Mouse (Mus musculus): ENCODE results near the gene Hist1h2bp. TPM values are rescaled to one million over a fixed set of nuclear protein-coding genes. Genes with fewer than 3 reads are reported as not detected.
"Not testable (repeated sequence)": the region's sequence is repeated elsewhere in the genome, so short reads cannot be mapped to it uniquely, and the experiment has no call there.

Gene Hist1h2bp
- total RNA-seq (2021), result 10 to 100 TPM; 32.1 to 32.8 TPM
- long read RNA-seq, experiment 1, partial matches to known transcripts, result 0 of 1 reads
- long read RNA-seq, experiment 1, other reads (novel, unspliced or antisense), result 0 of 1 reads
- long read RNA-seq, experiment 2, result 0 reads

DNA sequence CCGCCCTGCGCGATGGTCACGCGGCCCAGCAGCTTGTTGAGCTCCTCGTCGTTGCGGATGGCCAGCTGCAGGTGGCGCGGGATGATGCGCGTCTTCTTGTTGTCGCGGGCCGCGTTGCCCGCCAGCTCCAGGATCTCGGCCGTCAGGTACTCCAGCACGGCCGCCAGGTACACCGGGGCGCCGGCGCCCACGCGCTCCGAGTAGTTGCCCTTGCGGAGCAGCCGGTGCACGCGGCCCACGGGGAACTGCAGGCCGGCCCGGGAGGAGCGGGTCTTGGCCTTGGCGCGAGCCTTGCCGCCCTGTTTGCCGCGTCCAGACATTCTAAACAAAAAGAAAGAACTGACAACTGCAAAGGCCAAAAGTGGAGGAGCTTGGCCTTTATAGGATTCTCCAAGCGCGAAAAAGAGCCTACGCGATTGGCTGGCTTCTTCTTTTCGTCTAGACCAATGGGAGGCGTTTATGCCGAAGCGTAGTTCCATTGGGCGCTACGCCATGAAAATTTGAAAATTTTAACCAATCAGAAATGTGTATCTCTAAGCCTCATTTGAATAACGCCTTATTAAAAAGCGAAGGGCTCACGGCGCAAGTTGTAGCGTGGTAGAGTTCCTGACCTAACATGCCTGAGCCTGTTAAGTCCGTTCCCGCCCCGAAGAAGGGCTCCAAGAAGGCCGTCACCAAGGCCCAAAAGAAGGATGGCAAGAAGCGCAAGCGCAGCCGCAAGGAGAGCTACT is at the start of gene Hist1h2bp, which contains the start of gene Hist1h2an:
Hist1h2bp (plus strand) TSS at position 563 of the 731 bp plus-strand sequence.
Hist1h2an (minus strand) TSS at position 320 of the 731 bp plus-strand sequence.
- intact Hi-C loops (cut with DNase I; ENCODE audit: low total_unique reads), result not testable (repeated sequence)
- peak; percentile 75 for DNase-seq

- intact Hi-C loops (cut with DNase I; ENCODE audit: low total_unique reads), result no loop called here
- DNase-seq, result no peak
Measured at GRCm38 (mm10) chr13:21745006-21745405, 42.3 kb upstream of the Hist1h2bp start.

- intact Hi-C loops (cut with DNase I; ENCODE audit: low total_unique reads), result no loop called here
- DNase-seq, result no peak
Measured at GRCm38 (mm10) chr13:21749387-21750158, 37.7 kb upstream of the Hist1h2bp start.

DNA sequence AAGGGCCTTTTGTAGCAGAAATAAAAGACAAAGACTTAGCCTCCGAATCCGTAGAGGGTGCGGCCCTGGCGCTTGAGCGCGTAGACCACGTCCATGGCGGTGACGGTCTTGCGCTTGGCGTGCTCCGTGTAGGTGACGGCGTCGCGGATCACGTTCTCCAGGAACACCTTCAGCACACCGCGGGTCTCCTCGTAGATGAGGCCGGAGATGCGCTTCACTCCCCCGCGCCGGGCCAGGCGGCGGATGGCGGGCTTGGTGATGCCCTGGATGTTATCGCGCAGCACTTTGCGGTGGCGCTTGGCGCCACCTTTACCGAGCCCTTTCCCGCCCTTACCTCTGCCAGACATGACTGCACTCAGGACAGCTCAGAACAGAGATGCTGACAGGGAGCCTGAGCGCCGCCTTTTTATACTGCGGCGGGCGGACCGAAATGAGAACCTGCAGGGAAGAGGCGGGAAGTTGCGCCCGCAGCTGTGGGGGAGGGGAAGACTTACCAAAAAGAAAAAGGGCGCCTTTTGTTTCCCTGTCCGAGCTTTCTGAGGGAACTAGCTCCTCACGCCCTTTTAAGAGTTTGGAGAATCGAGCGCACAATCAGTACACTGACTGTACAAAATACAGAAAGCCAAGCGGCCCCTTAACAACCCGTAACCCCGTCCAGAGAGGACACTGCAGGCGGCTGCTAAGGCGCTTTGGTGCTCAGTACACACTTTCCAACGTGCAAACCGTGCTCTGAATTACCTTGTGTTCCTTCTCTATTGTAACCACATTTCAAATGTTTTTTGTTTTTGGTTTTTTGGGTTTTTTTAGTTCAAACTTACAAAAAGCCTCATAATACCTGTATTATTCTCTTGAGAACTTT is 36.9 kb upstream of the Hist1h2bp start, which contains the start of gene Hist1h4k:
Hist1h4k (minus strand) TSS at position 347 of the 859 bp plus-strand sequence.
- intact Hi-C loops (cut with DNase I; ENCODE audit: low total_unique reads), result not testable (repeated sequence)
- peak; percentile 84 for DNase-seq

- no peak for DNase-seq
Measured at GRCm38 (mm10) chr13:21751417-21751816, 35.8 kb upstream of the Hist1h2bp start.

DNA sequence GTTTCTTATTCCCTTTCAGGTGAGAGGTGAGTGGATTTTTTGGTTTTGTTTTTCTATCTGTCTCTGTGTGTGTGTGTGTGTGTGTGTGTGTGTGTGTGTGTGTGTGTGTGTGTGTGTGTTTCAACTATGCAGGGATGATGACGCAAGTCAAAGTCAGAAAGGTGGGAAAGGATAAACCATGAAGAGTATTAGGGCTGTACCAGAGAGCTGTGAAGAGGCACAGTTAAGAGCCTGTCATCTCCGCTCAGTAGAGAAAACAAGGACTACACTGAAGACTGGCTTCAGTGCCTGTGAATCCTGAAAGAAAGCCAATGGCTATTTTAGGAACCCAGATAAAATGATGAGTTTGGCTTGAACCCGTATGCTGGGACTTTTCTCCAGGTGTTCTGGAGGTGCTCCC is 35.4 kb upstream of the Hist1h2bp start:
- intact Hi-C loops (cut with DNase I; ENCODE audit: low total_unique reads), result no loop called here

More at GRCm38 (mm10) chr13:21751417-21751816, 35.8 kb upstream of the Hist1h2bp start:
- intact Hi-C loops (cut with DNase I; ENCODE audit: low total_unique reads), result no loop called here

DNA sequence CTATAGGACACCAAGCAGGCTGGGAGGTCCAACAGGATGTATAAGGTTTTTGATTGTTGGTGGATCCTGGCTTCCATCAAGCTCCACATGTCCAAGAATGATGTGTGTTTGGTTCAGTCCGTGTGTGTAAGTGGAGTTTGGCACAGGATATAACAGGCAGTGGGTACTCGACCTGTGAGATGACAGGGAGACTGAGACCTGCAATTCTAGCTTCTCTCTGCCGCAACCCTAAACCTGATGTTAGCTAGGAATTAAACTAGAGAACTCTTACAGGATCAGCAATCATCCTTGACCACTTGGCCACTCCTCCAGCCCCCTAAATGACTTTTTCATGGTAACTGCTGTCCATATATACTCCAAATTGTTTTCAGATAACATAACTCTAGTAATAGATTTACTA is 34.9 kb upstream of the Hist1h2bp start:
- intact Hi-C loops (cut with DNase I; ENCODE audit: low total_unique reads), result no loop called here
- no peak for DNase-seq

More for the DNA sequence above, 35.4 kb upstream of the Hist1h2bp start:
- no peak for DNase-seq

DNA sequence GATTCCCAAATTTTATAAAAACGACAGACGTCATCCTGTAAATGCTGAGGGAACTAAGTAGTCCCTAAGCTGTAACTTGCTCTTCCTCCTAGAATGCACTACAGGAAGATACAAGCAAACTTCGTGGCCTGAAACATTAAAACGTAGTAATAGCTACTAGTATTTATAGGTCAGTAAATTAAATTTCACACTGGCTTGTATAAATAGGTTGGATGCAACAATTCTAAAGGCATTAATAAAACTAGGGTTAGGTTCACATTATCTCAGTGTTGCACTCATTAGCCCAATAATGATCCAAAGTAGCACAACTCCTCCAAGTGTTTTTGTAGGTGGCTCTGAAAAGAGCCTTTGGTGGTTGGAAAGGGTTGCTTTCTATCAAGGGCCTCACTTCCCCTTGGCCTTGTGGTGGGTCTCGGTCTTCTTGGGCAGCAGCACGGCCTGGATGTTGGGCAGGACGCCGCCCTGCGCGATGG is 34.2 kb upstream of the Hist1h2bp start:
- intact Hi-C loops (cut with DNase I; ENCODE audit: low total_unique reads), result no loop called here
- DNase-seq, result no peak

- intact Hi-C loops (cut with DNase I; ENCODE audit: low total_unique reads); DNase-seq: not testable (repeated sequence)
Measured at GRCm38 (mm10) chr13:21753524-21754285, 33.6 kb upstream of the Hist1h2bp start, which contains the start of the genes Hist1h2ak and Hist1h2bn. Gene Hist1h2ak, minus strand, starts transcription at chr13:21753827. Gene Hist1h2bn, plus strand, starts transcription at chr13:21754123.

- intact Hi-C loops (cut with DNase I; ENCODE audit: low total_unique reads); DNase-seq: not testable (repeated sequence)
Measured at GRCm38 (mm10) chr13:21754294-21755001, 32.8 kb upstream of the Hist1h2bp start.

- DNase-seq, result no peak
- intact Hi-C loops (cut with DNase I; ENCODE audit: low total_unique reads), result no loop called here
Measured at GRCm38 (mm10) chr13:21755707-21756106, 31.6 kb upstream of the Hist1h2bp start.

DNA sequence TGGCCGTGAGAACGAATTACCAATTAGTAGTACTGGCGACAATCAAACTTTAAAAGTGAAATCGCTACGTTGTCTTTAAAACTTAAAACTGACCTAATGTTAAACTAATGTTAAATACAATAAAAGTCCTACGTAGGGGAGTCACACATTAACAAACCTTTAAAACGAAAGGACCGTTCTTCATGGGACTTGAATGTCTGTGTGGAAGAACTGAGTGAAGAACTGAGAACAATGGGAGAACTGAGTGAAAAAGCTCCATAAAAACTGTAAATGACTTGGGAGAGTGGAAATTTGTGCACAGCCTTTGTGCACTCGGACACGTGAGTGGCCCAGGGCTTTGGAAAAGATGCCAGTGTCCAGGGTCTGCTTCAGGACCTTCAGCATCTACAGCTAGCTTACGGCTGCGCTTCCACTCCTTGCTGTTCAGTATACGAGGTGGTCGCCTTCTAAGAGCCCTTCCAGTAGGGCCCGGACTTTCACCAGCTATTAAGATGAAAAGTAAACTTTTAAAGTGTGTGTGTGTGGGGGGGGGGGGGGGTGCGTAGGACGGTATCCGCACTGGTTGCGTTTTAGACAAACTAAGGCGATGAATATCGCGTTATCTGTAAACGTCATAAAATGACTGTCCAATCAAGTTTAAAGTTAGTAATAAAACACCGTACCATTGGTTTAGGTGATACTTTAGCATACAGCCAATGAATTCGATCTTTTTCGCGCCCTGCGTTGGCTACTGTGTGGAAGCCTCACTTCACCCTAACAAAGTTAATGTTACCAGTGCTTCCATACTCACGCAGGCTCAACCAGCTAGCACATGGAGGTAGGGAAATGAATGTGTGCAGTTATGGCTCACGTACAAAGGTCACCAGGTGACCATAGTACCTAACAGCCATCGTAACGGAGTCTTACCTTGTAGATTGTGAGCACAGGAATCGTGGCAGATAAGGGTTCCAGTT is 8.2 kb upstream of the Hist1h2bp start:
- DNase-seq, result peak; percentile 58
- intact Hi-C loops (cut with DNase I; ENCODE audit: low total_unique reads), result no loop called here

DNA sequence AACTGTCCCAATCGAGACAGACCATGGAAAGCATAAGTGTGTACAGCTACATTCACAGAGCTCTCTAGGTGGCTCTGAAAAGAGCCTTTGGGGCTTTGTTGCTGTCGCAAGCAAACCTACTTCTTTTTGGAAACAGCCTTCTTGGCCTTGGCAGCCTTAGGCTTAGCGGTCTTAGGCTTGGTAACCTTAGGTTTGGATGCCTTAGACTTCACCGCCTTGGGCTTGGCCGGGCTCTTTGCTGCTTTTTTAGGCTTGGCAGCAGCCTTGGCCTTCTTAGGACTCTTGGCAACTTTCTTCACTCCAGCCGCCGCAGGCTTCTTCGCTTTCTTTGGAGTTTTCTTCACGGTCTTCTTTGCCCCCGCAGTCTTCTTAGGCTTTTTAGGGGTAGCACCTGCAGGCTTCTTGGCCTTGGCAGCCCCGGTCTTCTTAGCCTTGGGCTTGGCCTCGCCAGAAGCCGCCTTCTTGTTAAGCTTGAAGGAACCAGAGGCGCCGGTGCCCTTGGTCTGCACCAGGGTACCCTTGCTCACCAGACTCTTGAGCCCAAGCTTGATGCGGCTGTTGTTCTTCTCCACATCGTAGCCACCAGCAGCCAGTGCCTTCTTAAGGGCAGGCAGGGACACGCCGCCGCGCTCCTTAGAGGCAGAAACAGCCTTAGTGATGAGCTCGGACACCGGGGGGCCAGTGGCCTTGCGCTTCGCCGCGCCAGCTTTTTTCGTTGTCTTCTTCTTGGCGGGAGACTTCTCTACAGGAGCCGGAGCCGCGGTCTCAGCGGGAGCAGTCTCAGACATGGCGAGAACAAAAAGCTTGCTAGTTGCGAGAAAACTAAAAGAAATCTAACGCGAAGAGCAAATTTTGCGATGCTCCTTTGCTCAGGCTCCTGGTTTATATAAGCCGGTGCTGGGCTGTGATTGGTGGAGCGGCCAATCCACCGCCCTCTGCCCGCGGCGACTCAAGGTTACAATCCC is 7.2 kb upstream of the Hist1h2bp start, which contains the start of gene Hist1h1b:
Hist1h1b (minus strand) TSS at position 859 of the 965 bp plus-strand sequence.
- DNase-seq, result peak; percentile 50
- intact Hi-C loops (cut with DNase I; ENCODE audit: low total_unique reads), result no loop called here

GRCm38 (mm10) chr13:21781021-21781555 is 6.2 kb upstream of the Hist1h2bp start:
- no peak for DNase-seq
- intact Hi-C loops (cut with DNase I; ENCODE audit: low total_unique reads), result no loop called here

DNA sequence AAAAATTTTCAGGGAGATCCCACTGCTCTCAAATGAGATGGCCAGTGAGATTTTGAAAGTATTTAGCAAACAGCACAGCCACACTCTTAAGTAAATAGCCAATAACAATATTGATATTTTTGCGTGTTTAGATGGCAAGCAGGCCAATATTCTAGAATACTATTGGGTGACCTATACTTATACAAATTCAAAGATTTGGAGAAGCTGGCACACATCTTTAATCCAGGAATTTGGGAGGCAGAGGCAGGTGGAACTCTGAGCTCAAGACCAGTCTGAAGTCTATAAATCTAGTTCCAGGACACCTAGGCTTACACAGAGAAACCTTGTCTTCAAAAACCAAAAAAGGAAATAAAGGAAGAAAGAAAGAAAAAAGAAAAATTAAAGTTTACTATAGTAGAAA is 5.6 kb upstream of the Hist1h2bp start:
- DNase-seq, result no peak
- intact Hi-C loops (cut with DNase I; ENCODE audit: low total_unique reads), result no loop called here
